Mouse (Mus musculus) testis, adult 2 months (tissue): Measurements from ENCODE around the gene Thpo. TPM values are rescaled to one million over a fixed set of nuclear protein-coding genes. Genes with fewer than 3 reads are reported as not detected.
A peak's percentile ranks its signal among the peaks of the same experiment; 100 is the strongest.

ENCODE experiments used
- H3K27ac ChIP-seq: fragments of 200-500 bp; 2 replicates; pipeline ENCODE4 v1.5.1; 2012; ENCODE audit warnings: low read depth, low read length; ENCODE audit not compliant: control insufficient read depth, insufficient read depth
- H3K27me3 ChIP-seq: fragments of 200-500 bp; 2 replicates; pipeline ENCODE4 v1.6.1; 2012; ENCODE audit warnings: mild to moderate bottlenecking, low read length, moderate library complexity; ENCODE audit not compliant: control insufficient read depth, insufficient read depth
- H3K36me3 ChIP-seq: fragments of 200-500 bp; 2 replicates; pipeline ENCODE4 v1.6.1; 2012; ENCODE audit warnings: mild to moderate bottlenecking, low read length; ENCODE audit not compliant: control insufficient read depth, insufficient read depth
- H3K4me1 ChIP-seq: fragments of 200-500 bp; 2 replicates; pipeline ENCODE4 v1.6.1; 2012; ENCODE audit warnings: low read length; ENCODE audit not compliant: control insufficient read depth, insufficient read depth
- H3K4me3 ChIP-seq: fragments of 200-500 bp; 2 replicates; pipeline ENCODE4 v1.5.1; 2012; ENCODE audit warnings: low read depth, mild to moderate bottlenecking, low read length, moderate library complexity, mixed read lengths; ENCODE audit not compliant: control insufficient read depth
- CTCF ChIP-seq: fragments of 200-500 bp; IDR thresholded peaks from 2 replicates; pipeline ENCODE4 v1.5.1; 2012; ENCODE audit warnings: low read depth, mild to moderate bottlenecking, inconsistent platforms, low read length, moderate library complexity; ENCODE audit not compliant: control insufficient read depth, insufficient read depth, insufficient replicate concordance
- POLR2A ChIP-seq: fragments of 200-500 bp; IDR thresholded peaks from 2 replicates; pipeline ENCODE4 v1.6.1; 2012; ENCODE audit warnings: low read depth, mild to moderate bottlenecking, inconsistent platforms, low read length, moderate library complexity; ENCODE audit not compliant: control insufficient read depth
- polyA plus RNA-seq: library from polyadenylated mRNA; depleted of rRNA; stranded (reverse); fragments of >200 nt; gene quantifications from 2 replicates; pipeline ENCODE4 v1.2.3, GENCODE M21; 2012

Thpo gene
- polyA plus RNA-seq, 1 experiment = 0.22 TPM

- no peaks in the 10 kb centered on the region for H3K36me3 ChIP-seq
- TF ChIP-seq CTCF (no peak), POLR2A (no peak)
- no peaks in the 10 kb centered on the region for H3K27me3 ChIP-seq
- no peak overlapping the region for H3K27ac ChIP-seq
- H3K4me3 ChIP-seq = no peak overlapping the region; the same call in 1 of the 2 replicates
- no peaks in the 10 kb centered on the region for H3K4me1 ChIP-seq
Observed at GRCm38 (mm10) chr16:20757385-20757784, 23.1 kb upstream of the Thpo start.

GRCm38 (mm10) chr16:20756052-20756451, 21.7 kb upstream of the Thpo start:
- H3K36me3 ChIP-seq = no peaks in the 10 kb centered on the region
- H3K27ac ChIP-seq = no peak overlapping the region
- no peaks in the 10 kb centered on the region for H3K27me3 ChIP-seq
- no peak overlapping the region for H3K4me3 ChIP-seq
- TF ChIP-seq CTCF (no peak), POLR2A (no peak)
- no peaks in the 10 kb centered on the region for H3K4me1 ChIP-seq

- H3K36me3 ChIP-seq = no peaks in the 10 kb centered on the region
- no peaks in the 10 kb centered on the region for H3K27me3 ChIP-seq
- no peaks in the 10 kb centered on the region for H3K4me1 ChIP-seq
- H3K27ac ChIP-seq = no peak overlapping the region
- TF ChIP-seq CTCF (no peak), POLR2A (no peak)
- H3K4me3 ChIP-seq = no peak overlapping the region
Observed at GRCm38 (mm10) chr16:20750518-20750917, 16.2 kb upstream of the Thpo start.

GRCm38 (mm10) chr16:20746641-20747040, 12.3 kb upstream of the Thpo start:
- H3K36me3 ChIP-seq = no peaks in the 10 kb centered on the region
- no peaks in the 10 kb centered on the region for H3K4me1 ChIP-seq
- H3K27ac ChIP-seq = peak overlapping the region; percentile 49; the same call in 1 of the 2 replicates
- H3K4me3 ChIP-seq = peak overlapping the region; percentile 29; the same call in 1 of the 2 replicates
- TF ChIP-seq POLR2A (no peak), CTCF (no peak)
- H3K27me3 ChIP-seq = no peaks in the 10 kb centered on the region

DNA sequence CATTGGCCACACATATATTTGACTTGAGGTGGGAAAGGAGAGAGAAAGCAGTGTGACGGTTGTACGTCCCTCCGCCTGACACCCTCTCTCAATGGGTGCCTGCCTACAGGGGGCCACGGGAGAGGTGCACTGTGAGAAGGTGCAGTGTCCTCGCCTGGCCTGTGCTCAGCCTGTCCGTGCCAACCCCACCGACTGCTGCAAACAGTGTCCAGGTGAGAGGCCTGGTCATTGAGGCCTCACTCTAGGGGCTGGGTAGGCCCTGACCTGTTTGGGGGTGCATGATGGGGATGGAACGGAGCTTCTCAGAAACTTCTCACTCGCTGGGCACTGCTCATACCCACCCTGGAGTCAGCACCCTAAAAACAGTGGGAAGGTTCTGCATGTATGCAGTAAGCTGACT, 5.5 kb upstream of the Thpo start:
- Histone ChIP-seq H3K4me1 (no peaks in the 10 kb centered on the region), H3K27ac (no peak overlapping the region)
- TF ChIP-seq CTCF = no peak
- TF ChIP-seq POLR2A = no peak

GRCm38 (mm10) chr16:20736823-20737222, 2.5 kb upstream of the Thpo start:
- Histone ChIP-seq H3K27ac (no peak overlapping the region), H3K36me3 (no peaks in the 10 kb centered on the region), H3K4me1 (peaks cover 5% of the 10 kb centered on the region; the same call in 1 of the 2 replicates), H3K4me3 (no peak overlapping the region), H3K27me3 (no peaks in the 10 kb centered on the region; the same call in 1 of the 2 replicates)
- TF ChIP-seq POLR2A = no peak
- no peak for TF ChIP-seq CTCF

More for the DNA sequence above, 5.5 kb upstream of the Thpo start:
- Histone ChIP-seq H3K4me3 (no peak overlapping the region), H3K36me3 (no peaks in the 10 kb centered on the region), H3K27me3 (no peaks in the 10 kb centered on the region)

DNA sequence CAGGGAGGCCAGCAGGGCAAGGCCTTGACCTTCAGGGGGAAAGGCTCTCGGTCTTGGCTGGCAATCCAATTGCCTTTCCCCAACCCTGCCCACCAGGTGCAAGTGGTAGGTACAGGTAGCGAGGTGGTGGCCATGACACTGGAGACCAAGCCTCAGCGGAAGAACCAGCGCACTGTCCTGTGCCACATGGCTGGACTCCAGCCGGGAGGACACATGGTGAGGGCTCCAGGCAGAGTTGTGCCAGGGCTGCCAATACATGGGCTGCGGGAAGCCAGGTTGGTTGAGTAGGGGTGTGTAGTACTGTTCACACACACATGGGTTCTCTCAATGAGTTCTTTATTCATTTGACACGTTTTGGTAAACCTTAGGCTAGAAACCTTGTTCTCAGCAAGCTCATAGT, 1.9 kb upstream of the Thpo start:
- Histone ChIP-seq H3K4me3 (no peak overlapping the region), H3K27me3 (no peaks in the 10 kb centered on the region; the same call in 1 of the 2 replicates), H3K36me3 (no peaks in the 10 kb centered on the region), H3K4me1 (peaks cover 5% of the 10 kb centered on the region; the same call in 1 of the 2 replicates), H3K27ac (no peak overlapping the region)
- no peak for TF ChIP-seq POLR2A
- TF ChIP-seq CTCF = no peak

- Histone ChIP-seq H3K27ac (no peak overlapping the region), H3K36me3 (no peaks in the 10 kb centered on the region), H3K27me3 (no peaks in the 10 kb centered on the region; the same call in 1 of the 2 replicates), H3K4me3 (no peak overlapping the region), H3K4me1 (peaks cover 5% of the 10 kb centered on the region; the same call in 1 of the 2 replicates)
- no peak for TF ChIP-seq POLR2A
- TF ChIP-seq CTCF = no peak
Observed at GRCm38 (mm10) chr16:20735651-20736050, 1.3 kb upstream of the Thpo start.
